Mouse (Mus musculus) testis, adult 2 months (tissue): ENCODE measurements around the gene Clcf1.

Source experiments
- CTCF ChIP-seq: fragments of 200-500 bp; IDR thresholded peaks from 2 replicates; pipeline ENCODE4 v1.5.1; 2012; ENCODE audit warnings: low read depth, mild to moderate bottlenecking, inconsistent platforms, low read length, moderate library complexity; ENCODE audit not compliant: control insufficient read depth, insufficient read depth, insufficient replicate concordance
- POLR2A ChIP-seq: fragments of 200-500 bp; IDR thresholded peaks from 2 replicates; pipeline ENCODE4 v1.6.1; 2012; ENCODE audit warnings: low read depth, mild to moderate bottlenecking, inconsistent platforms, low read length, moderate library complexity; ENCODE audit not compliant: control insufficient read depth

GRCm38 (mm10) chr19:4215451-4215840, 1.4 kb downstream of the Clcf1 start:
- TF ChIP-seq POLR2A: no peak
- no peak for TF ChIP-seq CTCF
